Mouse (Mus musculus) liver, embryonic 11.5 days (tissue): ENCODE data around the gene Trim25. TPM values are rescaled to one million over a fixed set of nuclear protein-coding genes. Genes with fewer than 3 reads are reported as not detected.

Experiments
- ATAC-seq: fragments of 200-750 bp; cut with Nextera tagmentation; replicated peaks from 2 replicates; pipeline ENCODE4 v1.8.0; 2017; ENCODE audit warnings: moderate number of reproducible peaks, mild to moderate bottlenecking, moderate TSS enrichment, moderate library complexity; ENCODE audit not compliant: low FRiP score
- DNase-seq: peaks from one replicate; pipeline ENCODE4 v3.0.0-alpha.2; 2017; ENCODE audit warnings: low spot score
- H3K27ac ChIP-seq: fragments of 300-500 bp; sonication (generic); 2 replicates; pipeline ENCODE4 v1.5.1; 2014; ENCODE audit warnings: mild to moderate bottlenecking, low read depth, low read length, control low read depth
- H3K27me3 ChIP-seq: fragments of 300-500 bp; sonication (generic); replicated peaks from 2 replicates; pipeline ENCODE4 v1.6.1; 2014; ENCODE audit warnings: low read length, mixed read lengths; ENCODE audit not compliant: control insufficient read depth, insufficient read depth
- H3K36me3 ChIP-seq: fragments of 300-500 bp; sonication (generic); 2 replicates; pipeline ENCODE4 v1.6.1; 2014; ENCODE audit warnings: mild to moderate bottlenecking, low read length, moderate library complexity, mixed read lengths; ENCODE audit not compliant: control insufficient read depth, insufficient read depth
- H3K4me1 ChIP-seq: fragments of 300-500 bp; sonication (generic); replicated peaks from 2 replicates; pipeline ENCODE4 v1.6.1; 2014; ENCODE audit warnings: low read length, mixed read lengths; ENCODE audit not compliant: control insufficient read depth, insufficient read depth
- H3K4me2 ChIP-seq: fragments of 300-500 bp; sonication (generic); 2 replicates; pipeline ENCODE4 v1.6.1; 2014; ENCODE audit warnings: mild to moderate bottlenecking, control low read depth, moderate library complexity
- H3K4me3 ChIP-seq: fragments of 300-500 bp; sonication (generic); 2 replicates; pipeline ENCODE4 v1.5.1; 2014; ENCODE audit warnings: low read depth, low read length, control low read depth
- H3K9ac ChIP-seq: fragments of 300-500 bp; sonication (generic); 2 replicates; pipeline ENCODE4 v1.6.1; 2014; ENCODE audit warnings: low read depth, low read length, control low read depth
- H3K9me3 ChIP-seq: fragments of 300-500 bp; sonication (generic); 2 replicates; pipeline ENCODE4 v1.6.1; 2016; ENCODE audit warnings: low read length, inconsistent platforms, mixed read lengths; ENCODE audit not compliant: control insufficient read depth
- WGBS: fragments of 180-500 bp; shearing (Covaris S2); extraction: QIAGEN DNeasy Blood & Tissue Kit; methylation state at CpG from one replicate; pipeline ENCODE4 v1.1.7; 2014; 5-methylcytosine and 5-hydroxymethylcytosine counted together
- polyA plus RNA-seq: library from polyadenylated mRNA; unstranded; fragments of >200 nt; fragmentation: Nextera tagmentation; extraction: Ambion mirVana; gene quantifications from 2 replicates; pipeline ENCODE4 v1.2.1, GENCODE M21; 2014

Trim25 gene
- polyA plus RNA-seq, 1 experiment from 2014 or later = 21.1 TPM

GRCm38 (mm10) chr11:88958851-88959250 is 40.3 kb upstream of the Trim25 start:
- 79% methylated on average over 3 of the region's 3 CpGs for WGBS
- no peak for DNase-seq
- no peak for ATAC-seq
- Histone ChIP-seq H3K4me2 (no peak overlapping the region), H3K36me3 (no peaks in the 10 kb centered on the region), H3K27ac (no peak overlapping the region), H3K4me3 (no peak overlapping the region), H3K27me3 (no peaks in the 10 kb centered on the region), H3K9ac (no peak overlapping the region), H3K4me1 (0 out of 2 replicates have a peak, but pooled peaks cover 2% of the 10 kb centered on the region), H3K9me3 (no peaks in the 10 kb centered on the region)

DNA sequence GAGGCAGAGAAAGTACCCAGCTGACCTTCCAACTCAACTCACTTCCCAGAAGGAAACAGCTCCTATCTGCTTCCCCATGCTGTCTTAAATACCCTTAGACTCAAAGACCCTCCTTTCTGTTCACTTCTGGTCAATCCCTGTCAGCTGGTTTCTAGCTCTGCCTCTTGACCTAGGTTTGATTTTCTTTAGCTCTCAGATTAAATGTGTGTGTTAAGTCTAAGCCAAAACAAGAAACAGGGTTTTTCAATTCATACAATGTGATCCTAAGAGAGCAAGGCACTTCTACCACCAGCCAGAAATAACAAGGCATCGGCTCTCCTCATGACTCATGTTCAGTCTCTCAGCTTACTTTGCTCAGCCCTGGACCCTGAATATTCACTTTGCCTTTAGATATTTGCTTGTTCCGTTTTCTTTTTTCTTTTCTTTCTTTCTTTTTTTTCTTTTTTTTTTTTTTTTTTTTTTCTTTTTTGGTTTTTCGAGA is 32.3 kb upstream of the Trim25 start, which contains the start of gene Elobl:
TSS of gene Elobl (minus strand) at position 51 of the 481 bp plus-strand sequence.
- Histone ChIP-seq H3K36me3 (no peaks in the 10 kb centered on the region), H3K27me3 (no peaks in the 10 kb centered on the region), H3K4me3 (no peak within 1 kb of the TSS), H3K4me1 (no peaks in the 10 kb centered on the region), H3K27ac (no peak within 1 kb of the TSS), H3K9ac (no peak within 1 kb of the TSS), H3K4me2 (no peak within 1 kb of the TSS), H3K9me3 (no peaks in the 10 kb centered on the region)
- 78% methylated on average over 2 of the region's 3 CpGs for WGBS
- DNase-seq = no peak
- no peak for ATAC-seq

DNA sequence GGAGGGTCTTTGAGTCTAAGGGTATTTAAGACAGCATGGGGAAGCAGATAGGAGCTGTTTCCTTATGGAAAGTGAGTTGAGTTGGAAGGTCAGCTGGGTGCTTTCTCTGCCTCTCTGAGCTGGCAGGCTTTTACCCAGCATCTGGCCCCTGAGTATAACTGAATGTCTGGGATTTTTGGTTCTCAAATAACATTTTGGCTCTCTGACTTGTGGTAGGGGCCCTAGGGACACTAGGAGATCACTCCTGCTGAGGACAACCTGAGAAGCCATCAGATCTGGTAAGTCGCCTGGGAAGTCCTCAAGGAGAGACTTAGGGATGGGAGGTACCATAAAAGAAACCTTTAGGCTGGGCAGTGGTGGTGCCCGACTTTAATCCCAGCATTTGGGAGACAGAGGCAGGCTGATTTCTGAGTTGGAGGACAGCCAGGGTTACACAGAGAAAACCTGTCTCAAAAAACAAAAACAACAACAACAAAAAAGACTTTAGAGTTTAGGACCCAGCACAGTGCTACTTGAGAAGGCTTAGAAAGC is 28.9 kb upstream of the Trim25 start, which contains the start of gene Coil:
TSS of gene Coil (plus strand) at position 51 of the 531 bp plus-strand sequence.
- ATAC-seq = no peak
- WGBS = 24% methylated on average over 2 of the region's 2 CpGs
- no peak for DNase-seq
- Histone ChIP-seq H3K9ac (no peak within 1 kb of the TSS), H3K9me3 (no peaks in the 10 kb centered on the region), H3K36me3 (no peaks in the 10 kb centered on the region), H3K4me2 (no peak within 1 kb of the TSS), H3K4me3 (no peak within 1 kb of the TSS), H3K4me1 (no peaks in the 10 kb centered on the region; the same call in 1 of the 2 replicates), H3K27ac (no peak within 1 kb of the TSS), H3K27me3 (no peaks in the 10 kb centered on the region)

DNA sequence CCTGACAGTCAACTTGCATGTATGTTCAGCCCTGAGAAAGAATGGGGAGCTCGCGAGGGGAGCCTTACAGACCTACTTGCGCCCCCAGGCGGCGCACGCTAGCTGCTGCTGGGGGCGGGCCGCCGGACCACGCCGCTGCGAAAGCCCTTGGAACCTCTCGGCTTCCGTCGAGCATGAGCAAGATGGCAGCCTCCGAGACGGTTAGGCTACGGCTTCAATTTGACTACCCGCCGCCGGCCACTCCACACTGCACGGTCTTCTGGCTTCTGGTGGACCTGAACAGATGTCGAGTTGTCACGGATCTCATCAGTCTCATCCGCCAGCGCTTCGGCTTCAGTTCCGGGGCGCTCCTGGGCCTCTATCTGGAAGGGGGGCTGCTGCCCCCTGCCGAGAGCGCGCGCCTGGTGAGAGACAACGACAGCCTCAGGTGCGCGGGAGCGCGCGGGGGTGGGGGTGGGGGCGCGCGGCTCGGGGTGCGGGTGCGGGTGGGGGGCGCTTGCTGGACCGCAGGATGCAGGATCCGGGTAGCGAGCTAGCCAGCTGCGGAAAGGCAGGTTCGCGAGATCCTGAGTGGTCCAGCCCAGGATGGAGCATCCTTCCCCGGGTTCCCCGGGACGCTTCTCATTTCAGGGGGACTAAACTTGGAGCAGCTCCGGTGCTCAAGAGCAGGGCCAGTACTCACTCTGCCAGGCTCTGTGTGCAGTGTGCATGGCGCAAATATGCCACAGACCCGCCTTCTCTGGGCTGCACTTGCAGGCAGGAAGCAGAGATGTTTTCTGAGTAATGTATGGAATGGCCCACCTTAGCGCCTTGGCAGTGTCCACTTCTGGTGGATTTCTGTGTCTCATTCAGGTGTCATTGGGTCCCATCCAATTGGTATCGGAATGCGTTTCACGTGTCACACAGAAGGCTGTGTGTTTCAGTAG is 25.1 kb upstream of the Trim25 start:
- H3K36me3 ChIP-seq = no peaks in the 10 kb centered on the region
- peak overlapping the region; percentile 47; the same call in 1 of the 2 replicates for H3K27ac ChIP-seq
- H3K4me3 ChIP-seq = peak overlapping the region; percentile 77
- peak overlapping the region; percentile 81 for H3K4me2 ChIP-seq
- H3K9me3 ChIP-seq = no peaks in the 10 kb centered on the region
- H3K27me3 ChIP-seq = no peaks in the 10 kb centered on the region
- peak; percentile 90 for DNase-seq
- H3K9ac ChIP-seq = peak overlapping the region; percentile 80
- peak; percentile 85 for ATAC-seq
- H3K4me1 ChIP-seq = no peaks in the 10 kb centered on the region; the same call in 1 of the 2 replicates
- 1% methylated on average over 62 of the region's 62 CpGs for WGBS

DNA sequence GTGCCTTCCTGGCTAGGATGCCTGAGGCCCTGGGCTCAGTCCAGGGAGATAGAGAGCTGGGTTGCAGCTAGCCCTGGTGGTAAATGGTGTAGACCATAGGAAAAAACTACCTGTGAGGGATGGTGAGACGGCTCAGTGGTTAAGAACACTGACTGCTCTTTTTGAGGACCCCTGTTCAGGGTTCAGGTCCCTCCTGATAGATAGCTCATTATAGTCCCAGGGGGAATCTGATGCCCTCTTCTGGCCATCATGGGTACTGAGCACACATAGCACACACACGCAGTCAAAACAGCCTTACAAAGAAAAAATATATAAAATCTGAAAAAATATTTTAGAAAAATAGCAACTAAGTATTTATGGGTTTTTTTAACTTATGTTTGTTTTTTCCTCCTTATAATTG is 22.9 kb upstream of the Trim25 start:
- peaks cover 1% of the 10 kb centered on the region; the same call in 1 of the 2 replicates for H3K36me3 ChIP-seq
- no peak overlapping the region for H3K27ac ChIP-seq
- H3K4me2 ChIP-seq = no peak overlapping the region
- DNase-seq = no peak
- H3K27me3 ChIP-seq = no peaks in the 10 kb centered on the region
- 87% methylated on average over 2 of the region's 2 CpGs for WGBS
- H3K4me1 ChIP-seq = no peaks in the 10 kb centered on the region; the same call in 1 of the 2 replicates
- H3K9ac ChIP-seq = no peak overlapping the region
- no peak for ATAC-seq
- no peak overlapping the region for H3K4me3 ChIP-seq
- no peaks in the 10 kb centered on the region for H3K9me3 ChIP-seq

DNA sequence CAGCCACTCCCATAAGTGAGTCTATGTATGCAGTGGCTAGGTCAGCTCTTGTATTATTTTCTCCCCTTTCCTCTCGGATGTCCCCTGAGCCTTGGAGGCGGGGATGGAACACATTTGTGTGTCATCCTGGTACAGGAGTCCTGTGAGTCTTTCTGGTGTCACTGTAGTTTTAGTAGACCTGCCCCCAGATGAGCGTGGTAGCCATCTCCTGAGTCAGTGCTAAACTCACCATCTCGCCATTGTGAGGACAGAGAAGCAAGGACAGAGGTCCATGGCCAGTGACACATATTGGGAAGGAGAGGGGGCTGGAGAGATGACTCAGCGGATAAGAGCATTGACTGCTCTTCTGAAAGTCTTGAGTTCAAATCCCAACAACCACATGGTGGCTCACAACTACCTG is 22.0 kb upstream of the Trim25 start:
- Histone ChIP-seq H3K4me1 (peaks cover 3% of the 10 kb centered on the region), H3K4me2 (no peak overlapping the region), H3K36me3 (peaks cover 6% of the 10 kb centered on the region; the same call in 1 of the 2 replicates), H3K27ac (no peak overlapping the region), H3K27me3 (no peaks in the 10 kb centered on the region), H3K9me3 (no peaks in the 10 kb centered on the region), H3K4me3 (no peak overlapping the region), H3K9ac (no peak overlapping the region)
- no peak for DNase-seq
- ATAC-seq = no peak
- 93% methylated on average over 5 of the region's 5 CpGs for WGBS

GRCm38 (mm10) chr11:88981337-88981736 is 17.8 kb upstream of the Trim25 start:
- peaks cover 4% of the 10 kb centered on the region; the same call in 1 of the 2 replicates for H3K4me1 ChIP-seq
- H3K4me2 ChIP-seq = no peak overlapping the region
- no peaks in the 10 kb centered on the region for H3K9me3 ChIP-seq
- ATAC-seq (no peak), DNase-seq (no peak)
- 72% methylated on average over 8 of the region's 8 CpGs for WGBS
- H3K27ac ChIP-seq = no peak overlapping the region
- H3K9ac ChIP-seq = no peak overlapping the region
- H3K27me3 ChIP-seq = no peaks in the 10 kb centered on the region
- peaks cover 15% of the 10 kb centered on the region; the same call in 1 of the 2 replicates for H3K36me3 ChIP-seq
- no peak overlapping the region for H3K4me3 ChIP-seq

GRCm38 (mm10) chr11:88986616-88987015 is 12.6 kb upstream of the Trim25 start:
- DNase-seq (no peak), ATAC-seq (no peak)
- Histone ChIP-seq H3K4me3 (no peak overlapping the region), H3K27me3 (no peaks in the 10 kb centered on the region), H3K9ac (no peak overlapping the region), H3K4me1 (peaks cover 4% of the 10 kb centered on the region; the same call in 1 of the 2 replicates), H3K27ac (no peak overlapping the region), H3K36me3 (peaks cover 13% of the 10 kb centered on the region; the same call in 1 of the 2 replicates), H3K9me3 (no peaks in the 10 kb centered on the region), H3K4me2 (no peak overlapping the region)
- 84% methylated on average over 10 of the region's 10 CpGs for WGBS
